In genomic region chr3:85858140-85859135, GRCm38 (mm10) we compare ENCODE assay signal across 10 mouse cellular contexts. TPM values are rescaled to one million over a fixed set of nuclear protein-coding genes. Genes with fewer than 3 reads are reported as not detected.
A peak's percentile ranks its signal among the peaks of the same experiment; 100 is the strongest.
DNase-seq lines count a peak whose midpoint lies in the region; ATAC-seq lines count a peak whose summit lies in the region.
"Had no signal": no experiment of that assay in that cellular context is flagged by ENCODE, and none has a peak within 500 bp of the region (broad histone marks: within the 10 kb centered on the region; RNA-seq: fewer than 3 reads in every experiment).

No protein-coding gene starts in this region.

- ATAC-seq in megakaryocyte-erythroid progenitor cell, adult 5-6 weeks (replicated peaks; ENCODE audit: low FRiP score, low TSS enrichment, poor library complexity, severe bottlenecking), result 0 out of 2 replicates have a peak, but pooled peaks have one; percentile 14

- peak; percentile 11 to 17 for DNase-seq in left cerebral cortex, postnatal 14 days (ENCODE audit: low spot score in 2 of 2)
- DNase-seq in left cerebral cortex, adult 18-20 months (ENCODE audit: low spot score in 2 of 2), result no peak
- DNase-seq in gastrocnemius, postnatal 36 days, result peak; percentile 27 to 38
- peak; percentile 29 to 51 for DNase-seq in kidney, postnatal 36 days
- DNase-seq in layer of hippocampus, postnatal 36 days, result no peak
- DNase-seq in testis, postnatal 10 days (ENCODE audit: low spot score), result no peak
- no peak for DNase-seq in layer of hippocampus, adult 11-12 months (ENCODE audit: low spot score)
- DNase-seq: adrenal gland, postnatal 36 days had no signal

- intact Hi-C loops in left cerebral cortex, postnatal 14 days (cut with DNase I), result no loop called here
- intact Hi-C loops in gastrocnemius, postnatal 36 days (cut with DNase I), result no loop called here

RNA-seq across cellular contexts. Expression of gene Glt28d2, which starts 28.9 kb away (rescaled TPM):
- under 1 TPM; 0.66 to 0.86 TPM for total RNA-seq in left cerebral cortex, postnatal 14 days (2021)
- total RNA-seq in left cerebral cortex, adult 18-20 months (2021), result under 1 TPM; 0.37 to 0.52 TPM
- 1 to 10 TPM; 5.3 to 8.5 TPM for total RNA-seq in gastrocnemius, postnatal 36 days (2021)
- total RNA-seq in megakaryocyte-erythroid progenitor cell, adult 5-6 weeks (2014; fragmentation: Nextera tagmentation), result not detected in 2 replicates
- 1.4 TPM in 1 of 2 replicates, not detected in the other for total RNA-seq in megakaryocyte-erythroid progenitor cell, adult 5-6 weeks (2017)
- total RNA-seq in layer of hippocampus, postnatal 36 days (2021), result under 1 TPM; 0.25 to 0.30 TPM
- total RNA-seq: G1E had no signal

RNA-seq across cellular contexts. Expression of gene Gm37240, which starts 28.9 kb away (rescaled TPM):
- total RNA-seq in left cerebral cortex, postnatal 14 days (2021), result 1 to 10 TPM; 1.9 to 3.2 TPM
- total RNA-seq in left cerebral cortex, adult 18-20 months (2021), result 1 to 10 TPM in 1 of 2 experiments, not detected in 1; 2.3 TPM
- total RNA-seq in gastrocnemius, postnatal 36 days (2021), result 10 to 100 TPM; 35.6 to 41.7 TPM
- total RNA-seq in megakaryocyte-erythroid progenitor cell, adult 5-6 weeks (2014; fragmentation: Nextera tagmentation), result not detected in 2 replicates
- total RNA-seq in megakaryocyte-erythroid progenitor cell, adult 5-6 weeks (2017), result 0.46 TPM in 1 of 2 replicates, not detected in the other
- not detected for total RNA-seq in layer of hippocampus, postnatal 36 days (2021)
- total RNA-seq: G1E had no signal

RNA-seq across cellular contexts. Expression of gene Fam160a1, which starts 41.3 kb away (rescaled TPM):
- total RNA-seq in left cerebral cortex, postnatal 14 days (2021), result 1 to 10 TPM; 5.2 to 5.4 TPM
- 1 to 10 TPM; 3.4 to 3.7 TPM for total RNA-seq in left cerebral cortex, adult 18-20 months (2021)
- 10 to 100 TPM; 55.5 to 57.7 TPM for total RNA-seq in gastrocnemius, postnatal 36 days (2021)
- total RNA-seq in megakaryocyte-erythroid progenitor cell, adult 5-6 weeks (2014; fragmentation: Nextera tagmentation), result not detected in 2 replicates
- total RNA-seq in megakaryocyte-erythroid progenitor cell, adult 5-6 weeks (2017), result not detected in 2 replicates
- total RNA-seq in layer of hippocampus, postnatal 36 days (2021), result 10 to 100 TPM; 11.1 to 15.5 TPM

Comparison
In these comparisons a context has a peak if more than half of its experiments do, and no peak if none do; other contexts are left out.
1. DNase-seq: peak in left cerebral cortex, postnatal 14 days (2 of 2), gastrocnemius, postnatal 36 days (2 of 2) and kidney, postnatal 36 days (2 of 2); none in left cerebral cortex, adult 18-20 months (0 of 2), layer of hippocampus, postnatal 36 days (0 of 2), testis, postnatal 10 days (single experiment) and layer of hippocampus, adult 11-12 months (single experiment).
2. RNA of gene Gm37240, which starts 28.9 kb away (total RNA-seq): 35.6 to 41.7 TPM in gastrocnemius, postnatal 36 days; 1.9 to 3.2 TPM in left cerebral cortex, postnatal 14 days, 2.3 TPM in left cerebral cortex, adult 18-20 months, not detected in layer of hippocampus, postnatal 36 days and 0.46 TPM in megakaryocyte-erythroid progenitor cell, adult 5-6 weeks; every median in the first group is over 4 times any median in the second.
3. RNA of gene Fam160a1, which starts 41.3 kb away (total RNA-seq): 55.5 to 57.7 TPM in gastrocnemius, postnatal 36 days, 11.1 to 15.5 TPM in layer of hippocampus, postnatal 36 days, 5.2 to 5.4 TPM in left cerebral cortex, postnatal 14 days and 3.4 to 3.7 TPM in left cerebral cortex, adult 18-20 months; not detected in megakaryocyte-erythroid progenitor cell, adult 5-6 weeks; every median in the first group is over 4 times any median in the second.